Mouse (Mus musculus) heart, postnatal 0 days (tissue): ENCODE measurements around the gene Pcgf1. TPM values are rescaled to one million over a fixed set of nuclear protein-coding genes. Genes with fewer than 3 reads are reported as not detected.
A peak's percentile ranks its signal among the peaks of the same experiment; 100 is the strongest.

Experiments
- ATAC-seq: fragments of 200-750 bp; cut with Nextera tagmentation; 2 replicates; pipeline ENCODE4 v1.8.0; 2017; ENCODE audit warnings: low read depth, moderate number of reproducible peaks, moderate library complexity; ENCODE audit not compliant: insufficient read depth
- DNase-seq: peaks from one replicate; pipeline ENCODE4 v3.0.0-alpha.2; 2016; ENCODE audit warnings: low spot score
- H3K27ac ChIP-seq: fragments of 300-500 bp; sonication (generic); 2 replicates; pipeline ENCODE4 v1.5.1; 2014; ENCODE audit warnings: low read depth, mild to moderate bottlenecking
- H3K27me3 ChIP-seq: fragments of 300-500 bp; sonication (generic); 2 replicates; pipeline ENCODE4 v1.6.1; 2014; ENCODE audit warnings: low read length, mixed read lengths; ENCODE audit not compliant: control insufficient read depth, insufficient read depth
- H3K36me3 ChIP-seq: fragments of 300-500 bp; sonication (generic); replicated peaks from 2 replicates; pipeline ENCODE4 v1.6.1; 2014; ENCODE audit warnings: low read length, mixed read lengths; ENCODE audit not compliant: control insufficient read depth, insufficient read depth
- H3K4me1 ChIP-seq: fragments of 300-500 bp; sonication (generic); 2 replicates; pipeline ENCODE4 v1.6.1; 2014; ENCODE audit warnings: antibody characterized with exemption; ENCODE audit not compliant: control insufficient read depth, insufficient read depth
- H3K4me2 ChIP-seq: fragments of 300-500 bp; sonication (generic); 2 replicates; pipeline ENCODE4 v1.6.1; 2014; ENCODE audit warnings: low read depth, mild to moderate bottlenecking, low read length, moderate library complexity
- H3K4me3 ChIP-seq: fragments of 300-500 bp; sonication (generic); 2 replicates; pipeline ENCODE4 v1.5.1; 2014; ENCODE audit warnings: low read depth, low read length
- H3K9ac ChIP-seq: fragments of 300-500 bp; sonication (generic); replicated peaks from 2 replicates; pipeline ENCODE4 v1.6.1; 2014; ENCODE audit warnings: low read depth, low read length, mixed read lengths
- H3K9me3 ChIP-seq: fragments of 300-500 bp; sonication (generic); replicated peaks from 2 replicates; pipeline ENCODE4 v1.6.1; 2016; ENCODE audit warnings: low read length; ENCODE audit not compliant: control insufficient read depth
- CTCF ChIP-seq: IDR thresholded peaks from 2 replicates; pipeline ENCODE4 v1.5.1; 2016; ENCODE audit warnings: antibody characterized with exemption, control low read depth, low read depth
- EP300 ChIP-seq: IDR thresholded peaks from 2 replicates; pipeline ENCODE4 v1.6.1; 2016; ENCODE audit warnings: antibody characterized with exemption, low read depth
- WGBS: fragments of 180-500 bp; shearing (Covaris S2); extraction: QIAGEN DNeasy Blood & Tissue Kit; methylation state at CpG from one replicate; pipeline ENCODE4 v1.1.7; 2014; 5-methylcytosine and 5-hydroxymethylcytosine counted together
- polyA plus RNA-seq: library from polyadenylated mRNA; unstranded; fragments of >200 nt; fragmentation: Nextera tagmentation; extraction: Ambion mirVana; gene quantifications from 2 replicates; pipeline ENCODE4 v1.2.1, GENCODE M21; 2015
- total RNA-seq: library from RNA; depleted of rRNA; stranded (reverse); fragments of >200 nt; gene quantifications from 2 replicates; pipeline ENCODE4 v1.2.3, GENCODE M21; 2014; ENCODE audit warnings: low replicate concordance

The Pcgf1 gene
- total and polyA plus RNA-seq, 2 experiments from 2014 or later: 12.1 to 13.2 TPM

- no peak for ATAC-seq
- DNase-seq: no peak
- TF ChIP-seq EP300: no peak
- TF ChIP-seq CTCF: no peak
- Histone ChIP-seq H3K36me3 (peaks cover 8% of the 10 kb centered on the region), H3K4me3 (no peak overlapping the region), H3K9me3 (no peaks in the 10 kb centered on the region), H3K4me1 (peaks cover 13% of the 10 kb centered on the region), H3K27me3 (no peaks in the 10 kb centered on the region), H3K27ac (no peak overlapping the region), H3K9ac (peak overlapping the region; percentile 75), H3K4me2 (peak overlapping the region; percentile 97)
- 58% methylated on average over 11 of the region's 11 CpGs for WGBS
Observed at GRCm38 (mm10) chr6:83103130-83103650, 25.5 kb downstream of the Pcgf1 start.

GRCm38 (mm10) chr6:83104158-83104557, 26.5 kb downstream of the Pcgf1 start:
- peaks cover 17% of the 10 kb centered on the region for H3K4me1 ChIP-seq
- no peak overlapping the region for H3K4me2 ChIP-seq
- ATAC-seq: no peak
- H3K36me3 ChIP-seq: peaks cover 8% of the 10 kb centered on the region
- no peak for DNase-seq
- H3K9me3 ChIP-seq: no peaks in the 10 kb centered on the region
- H3K27ac ChIP-seq: no peak overlapping the region
- H3K9ac ChIP-seq: no peak overlapping the region
- WGBS: 76% methylated on average over 4 of the region's 4 CpGs
- H3K4me3 ChIP-seq: no peak overlapping the region
- TF ChIP-seq CTCF: no peak
- TF ChIP-seq EP300: no peak
- no peaks in the 10 kb centered on the region for H3K27me3 ChIP-seq

- no peaks in the 10 kb centered on the region for H3K9me3 ChIP-seq
- H3K27ac ChIP-seq: peak overlapping the region; percentile 89; the same call in 1 of the 2 replicates
- 0 out of 2 replicates have a peak overlapping the region, but pooled peaks have one; percentile 84 for H3K9ac ChIP-seq
- H3K4me3 ChIP-seq: no peak overlapping the region
- no peaks in the 10 kb centered on the region for H3K27me3 ChIP-seq
- peak; percentile 77 for DNase-seq
- WGBS: 39% methylated on average over 13 of the region's 13 CpGs
- peaks cover 14% of the 10 kb centered on the region for H3K36me3 ChIP-seq
- 0 out of 2 replicates have a peak, but pooled peaks have one; percentile 24 for ATAC-seq
- no peak for TF ChIP-seq EP300
- peak; percentile 73 for TF ChIP-seq CTCF
- H3K4me2 ChIP-seq: peak overlapping the region; percentile 89
- peaks cover 23% of the 10 kb centered on the region for H3K4me1 ChIP-seq
Observed at GRCm38 (mm10) chr6:83107566-83108400, 30.1 kb downstream of the Pcgf1 start.

GRCm38 (mm10) chr6:83108762-83109668, 31.3 kb downstream of the Pcgf1 start, which contains the start of gene Mrpl53:
TSS of gene Mrpl53 (plus strand) at chr6:83109040.
- Histone ChIP-seq H3K36me3 (peaks cover 14% of the 10 kb centered on the region), H3K9ac (peak within 1 kb of the TSS; percentile 84), H3K4me1 (peaks cover 19% of the 10 kb centered on the region), H3K4me3 (peak within 1 kb of the TSS; percentile 88), H3K27ac (peak within 1 kb of the TSS; percentile 89), H3K27me3 (no peaks in the 10 kb centered on the region), H3K4me2 (peak within 1 kb of the TSS; percentile 89), H3K9me3 (no peaks in the 10 kb centered on the region)
- TF ChIP-seq EP300 (peak; percentile 54; the same call in 1 of the 2 replicates), CTCF (no peak)
- DNase-seq: peak; percentile 75
- under 1% methylated on average over 73 of the region's 76 CpGs for WGBS
- ATAC-seq: peak; percentile 87

GRCm38 (mm10) chr6:83111510-83112136, 34.0 kb downstream of the Pcgf1 start:
- Histone ChIP-seq H3K36me3 (peaks cover 6% of the 10 kb centered on the region; the same call in 1 of the 2 replicates), H3K27ac (no peak overlapping the region), H3K9me3 (no peaks in the 10 kb centered on the region), H3K4me3 (no peak overlapping the region), H3K9ac (no peak overlapping the region), H3K27me3 (no peaks in the 10 kb centered on the region), H3K4me1 (peaks cover 27% of the 10 kb centered on the region), H3K4me2 (no peak overlapping the region)
- TF ChIP-seq EP300: no peak
- no peak for TF ChIP-seq CTCF
- ATAC-seq: no peak
- WGBS: 47% methylated on average over 4 of the region's 4 CpGs
- DNase-seq: no peak
